Mouse (Mus musculus): Measurements from ENCODE around the gene Elovl6.

- TF ChIP-seq POLR2A (IDR thresholded peaks at IDR 0.05; ENCODE audit: borderline replicate concordance, control insufficient read depth, low read depth, low read length), result no peak
- TF ChIP-seq CTCF (IDR thresholded peaks at IDR 0.05; ENCODE audit: control insufficient read depth, insufficient read depth, low read length), result no peak
Measured at GRCm38 (mm10) chr3:129593735-129594134, 61.6 kb downstream of the Elovl6 start.
